Mouse (Mus musculus) embryonic stem cell, embryonic (primary cell): ENCODE measurements at regions not wholly inside any gene's neighbourhood (a gene's known extent, or its start where the extent isn't known, plus 50 kb on each side); places are given as distances from the start of the nearest gene placed in this dataset.

Source experiments
- CTCF ChIA-PET, 4 experiments: fragments of 300-600 bp in 2 of 4; fragments of 350-600 bp in 2 of 4; sonication (Branson Sonifier 250); formaldehyde crosslinking; loops; one replicate each; lab custom pipeline; 2022; ENCODE audit warnings: inconsistent platforms in 2 of 4; lab: Charles Lee
- POLR2A ChIA-PET, 4 experiments: fragments of 300-600 bp in 2 of 4; fragments of 350-600 bp in 2 of 4; sonication (Branson Sonifier 250); formaldehyde crosslinking; loops; one replicate each; lab custom pipeline; 2022; ENCODE audit warnings: antibody characterized with exemption in 4 of 4, inconsistent platforms in 1 of 4; lab: Charles Lee

DNA sequence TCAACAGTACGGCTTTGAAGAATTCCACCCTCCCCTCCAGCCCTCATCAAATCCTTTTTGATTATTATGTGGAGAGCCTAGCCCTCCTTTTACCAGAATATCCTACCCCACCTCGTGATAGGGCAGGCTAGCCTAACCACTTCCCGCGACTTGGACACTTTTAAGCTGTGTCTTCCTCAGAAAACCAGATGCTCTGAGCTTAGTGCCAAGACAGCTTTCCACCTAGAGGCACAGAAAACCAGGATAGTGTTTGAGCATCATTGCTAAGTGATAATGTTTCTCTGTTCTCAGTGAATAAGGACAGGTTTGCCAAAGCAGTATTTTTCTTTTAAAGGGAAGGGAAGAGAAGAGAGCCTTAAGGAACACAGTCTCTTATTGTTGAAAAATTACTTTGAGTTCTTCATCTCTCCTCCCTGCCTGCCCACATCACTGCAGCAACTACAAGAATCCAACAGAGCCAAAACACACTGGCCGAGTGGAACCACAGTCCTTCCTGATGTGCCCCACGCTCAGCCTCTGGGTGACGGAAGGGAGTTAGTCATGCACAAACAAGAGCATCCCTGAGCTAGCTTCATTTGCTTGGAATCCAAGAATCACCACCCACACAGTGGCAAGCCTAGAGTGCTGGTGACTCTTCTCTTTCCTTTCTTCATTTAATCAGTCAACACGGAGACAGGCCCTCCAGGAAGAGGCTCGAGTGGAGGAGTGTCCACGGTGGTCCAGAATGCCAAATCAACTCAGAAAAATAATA lies 144.4 kb upstream of the Ank start:
- POLR2A ChIA-PET, result interaction anchor here in 1 of 4 experiments (1.5 kb wide), 1 partner anchor 18 kb away, joined by 7 read pairs; no protein-coding TSS in a partner anchor
- CTCF ChIA-PET, result interaction anchor here in 2 of 4 experiments (0.7 kb wide), 2 partner anchors 22 to 291 kb away, joined by 3 to 6 read pairs; no protein-coding TSS in a partner anchor

DNA sequence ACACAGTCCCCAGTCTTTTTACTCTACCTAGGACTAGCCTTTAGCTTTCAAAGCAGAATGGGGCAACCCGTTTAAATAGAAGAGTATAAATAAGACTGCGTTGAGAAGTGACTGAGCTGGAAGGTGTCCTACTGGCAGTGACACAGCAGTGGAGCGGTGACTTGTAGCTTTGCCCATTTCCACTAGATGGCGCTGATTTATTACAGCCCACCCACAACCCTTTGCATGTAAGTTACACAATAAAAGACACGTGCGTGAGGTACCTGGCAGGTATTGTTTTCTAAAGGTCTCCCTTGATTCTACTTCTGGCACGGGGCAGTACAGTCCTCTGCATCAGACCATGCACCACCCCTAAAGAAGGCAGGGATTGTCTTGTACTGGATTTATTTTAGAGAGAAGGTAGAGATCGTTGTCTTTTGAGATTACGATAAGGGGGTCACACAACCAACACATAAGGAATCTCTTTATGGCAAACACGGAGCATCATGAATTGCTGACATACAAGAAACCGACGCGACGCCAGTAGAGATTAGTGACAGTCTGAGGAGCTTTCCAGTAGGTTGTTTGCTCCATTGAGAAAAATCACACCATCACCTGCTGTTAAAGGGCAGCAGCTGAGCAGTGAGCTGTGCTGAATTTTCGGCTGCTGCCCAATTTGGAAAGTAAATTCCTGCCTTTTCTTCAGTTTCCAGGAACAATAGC lies 140.5 kb upstream of the Ank start:
- ChIA-PET POLR2A (interaction anchor here in 3 of 4 experiments (0.7 to 1.7 kb wide), 5 partner anchors 22 to 299 kb away, joined by 3 to 6 read pairs (median 3); no protein-coding TSS in a partner anchor), CTCF (interaction anchor here (0.5 to 2.7 kb wide), 46 partner anchors 8 to 1722 kb away, joined by 3 to 14 read pairs (median 4); partner anchors contain the start of gene Ank (in 1 of the 4))

DNA sequence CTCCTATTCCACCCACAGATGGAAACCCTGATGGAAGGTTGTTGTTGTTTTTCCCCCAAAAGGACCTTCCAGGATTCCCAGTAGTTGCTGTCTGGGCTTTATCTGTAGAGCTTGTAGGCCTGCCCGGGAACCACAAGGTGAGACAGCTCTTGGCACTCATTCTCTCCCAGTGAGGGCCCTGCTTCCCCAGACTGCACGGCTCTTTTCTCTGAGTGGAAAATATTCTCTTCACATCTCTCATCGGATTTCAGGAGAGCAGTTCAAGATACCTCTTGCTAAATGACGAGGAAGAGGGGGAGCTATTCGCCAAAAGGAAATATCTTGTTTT lies 140.0 kb upstream of the Ank start:
- ChIA-PET CTCF (interaction anchor here (0.7 to 2.7 kb wide), 22 partner anchors 10 to 579 kb away, joined by 3 to 14 read pairs (median 4); partner anchors contain the start of gene Ank (in 1 of the 4)), POLR2A (interaction anchor here in 2 of 4 experiments (0.8 to 1.7 kb wide), 3 partner anchors 22 to 257 kb away, joined by 3 to 6 read pairs (median 3); no protein-coding TSS in a partner anchor)

DNA sequence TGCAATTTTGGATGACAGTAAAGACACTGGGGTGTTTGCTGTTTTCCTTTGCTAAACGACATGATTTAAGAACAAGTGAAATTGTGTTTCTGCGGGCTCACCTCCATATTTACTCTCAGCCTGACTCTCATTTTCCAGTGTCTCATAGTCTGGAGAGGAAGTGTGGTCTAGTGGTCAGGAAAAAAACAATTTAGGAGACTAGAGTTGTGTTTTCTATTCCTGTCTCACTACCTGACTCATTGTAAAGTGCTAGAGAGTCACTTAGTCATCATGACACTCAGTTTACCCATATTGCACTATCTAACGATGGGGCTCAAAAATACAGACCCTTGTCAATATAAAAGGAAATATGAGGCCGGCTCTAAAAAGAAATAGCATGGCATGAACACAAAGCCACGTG lies 138.7 kb upstream of the Ank start:
- ChIA-PET CTCF (no interaction called here), POLR2A (no interaction called here)

DNA sequence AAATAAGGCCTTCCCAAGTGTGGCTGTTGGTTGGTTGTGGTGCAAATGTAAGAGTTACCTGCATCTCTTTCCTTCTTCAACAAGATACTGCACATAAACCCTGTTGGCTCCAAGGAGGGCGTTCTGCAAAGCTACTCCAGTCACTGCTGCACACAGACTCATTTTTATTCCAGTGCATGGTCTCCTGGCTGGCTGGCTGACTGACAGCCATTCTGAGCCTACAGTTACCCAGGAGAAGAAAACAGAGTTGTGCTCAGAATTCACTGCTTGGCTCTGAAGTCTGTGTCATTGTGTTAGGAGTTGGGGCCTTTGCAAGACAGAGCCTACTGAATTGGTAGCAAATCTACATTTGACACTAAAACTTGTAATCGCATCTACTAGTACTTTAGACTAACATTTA lies 138.0 kb upstream of the Ank start:
- CTCF ChIA-PET, result no interaction called here

DNA sequence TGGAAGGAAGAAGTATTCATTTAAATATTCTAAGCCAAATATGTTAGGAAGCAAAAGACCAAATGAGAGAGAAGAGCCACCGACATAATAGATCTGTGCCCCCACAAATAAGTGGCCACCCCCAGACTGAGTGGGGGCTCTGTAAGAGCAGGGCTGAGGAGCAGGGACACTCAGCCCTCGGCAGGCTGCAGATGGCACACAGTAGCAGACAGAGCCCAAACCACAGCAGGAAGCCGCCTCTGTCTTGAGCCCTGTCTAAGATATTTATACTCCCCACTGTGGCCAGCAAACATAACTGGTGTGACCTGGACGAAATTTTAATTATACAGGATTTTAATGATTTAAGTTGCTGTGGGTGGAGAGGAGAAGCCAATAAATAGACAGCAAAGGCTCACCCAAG lies 126.4 kb upstream of the Ank start:
- CTCF ChIA-PET, result interaction anchor here in 1 of 4 experiments (1.2 kb wide), 1 partner anchor 14 kb away, joined by 5 read pairs; no protein-coding TSS in a partner anchor
- POLR2A ChIA-PET, result no interaction called here

More for the DNA sequence above, 138.0 kb upstream of the Ank start:
- POLR2A ChIA-PET, result no interaction called here

DNA sequence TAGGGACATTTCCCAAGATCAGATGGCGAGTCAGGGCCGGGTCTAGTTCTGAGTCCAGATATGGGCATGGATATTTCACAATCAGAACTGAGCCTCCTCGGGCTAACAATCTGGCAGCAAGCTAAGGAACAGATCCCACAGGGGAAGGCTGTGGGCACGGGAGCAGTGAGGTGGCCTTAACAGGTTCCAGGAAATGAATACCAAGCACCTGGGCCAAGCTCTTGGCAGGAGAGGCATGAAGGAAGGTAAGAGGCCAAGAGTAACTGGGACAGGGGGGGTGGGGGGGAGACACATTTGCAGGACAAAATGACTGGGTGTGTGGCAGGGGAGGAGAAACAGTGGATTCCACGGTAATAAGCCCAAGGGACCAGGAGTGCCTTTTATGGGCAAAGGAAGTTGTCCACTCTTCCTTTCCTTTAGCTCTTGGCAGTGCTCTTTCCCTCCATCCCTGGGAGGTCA lies 124.9 kb upstream of the Ank start:
- ChIA-PET CTCF (interaction anchor here in 1 of 4 experiments (1.2 kb wide), 1 partner anchor 16 kb away, joined by 5 read pairs; no protein-coding TSS in a partner anchor), POLR2A (interaction anchor here in 1 of 4 experiments (0.5 kb wide), 1 partner anchor 280 kb away, joined by 3 read pairs; no protein-coding TSS in a partner anchor)

DNA sequence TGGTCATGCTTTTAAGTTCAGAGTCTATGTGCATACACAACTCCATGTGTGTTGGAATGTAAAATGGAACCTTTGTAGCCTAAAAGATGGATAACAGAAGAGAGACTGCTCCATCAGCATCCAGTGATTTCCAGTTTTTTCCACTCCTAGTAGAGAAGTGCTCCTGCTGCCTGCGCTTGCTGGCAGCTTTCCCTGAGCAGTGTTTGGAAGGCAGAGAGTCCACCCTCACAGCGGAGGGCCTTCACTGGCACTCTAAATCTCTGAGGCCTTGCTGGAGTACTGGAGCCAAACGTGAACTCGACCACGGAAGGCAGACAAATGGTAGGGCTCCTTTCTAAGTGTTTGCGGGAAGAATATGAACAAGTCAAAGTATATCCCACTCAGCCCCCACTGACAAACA lies 108.0 kb upstream of the Ank start:
- CTCF ChIA-PET, result no interaction called here
- POLR2A ChIA-PET, result interaction anchor here in 1 of 4 experiments (1.0 kb wide), 1 partner anchor 16 kb away, joined by 3 read pairs; no protein-coding TSS in a partner anchor

DNA sequence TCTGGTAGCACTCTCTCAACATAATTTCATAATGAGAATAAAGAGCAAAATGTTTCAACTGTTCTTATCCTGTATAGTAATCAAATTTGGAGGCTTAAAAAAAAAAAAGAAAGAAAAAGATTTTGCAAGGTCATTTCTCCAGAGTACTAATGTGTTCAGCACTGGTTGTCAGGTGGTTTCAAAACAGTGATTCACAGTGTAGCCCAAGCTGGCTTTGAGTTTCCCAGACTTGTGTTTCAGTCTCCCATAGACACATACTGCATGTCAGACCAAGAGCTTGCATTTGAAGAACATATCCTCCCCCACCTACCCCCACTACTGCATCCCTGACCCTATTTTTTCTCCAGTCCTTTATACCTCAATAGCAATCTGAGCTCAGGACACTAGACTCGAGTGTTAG lies 107.2 kb upstream of the Ank start:
- POLR2A ChIA-PET, result interaction anchor here in 1 of 4 experiments (0.6 to 1.1 kb wide), 3 partner anchors 15 to 212 kb away, joined by 3 read pairs; no protein-coding TSS in a partner anchor

DNA sequence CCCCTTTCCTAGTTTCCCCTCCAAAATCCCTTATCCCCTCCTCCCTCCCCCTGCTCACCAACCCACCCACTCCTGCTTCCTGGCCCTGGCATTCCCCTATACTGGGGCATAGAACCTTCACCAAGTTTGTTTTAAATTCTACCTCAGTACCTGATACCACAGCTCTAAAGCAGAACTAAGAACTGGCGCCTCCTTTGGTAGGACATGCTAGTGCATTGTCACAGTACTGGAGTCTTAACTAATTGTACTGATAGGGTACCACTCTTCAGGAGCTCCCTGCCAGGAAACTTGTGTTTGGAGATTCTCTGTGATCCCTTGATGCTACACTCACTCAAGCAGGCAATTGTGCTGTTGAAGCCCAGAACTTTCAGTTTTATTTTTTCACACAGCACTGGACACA lies 92.0 kb upstream of the Ank start:
- ChIA-PET CTCF (no interaction called here), POLR2A (interaction anchor here in 1 of 4 experiments (0.5 kb wide), 1 partner anchor 16 kb away, joined by 3 read pairs; no protein-coding TSS in a partner anchor)

More for the DNA sequence above, 107.2 kb upstream of the Ank start:
- CTCF ChIA-PET, result no interaction called here

DNA sequence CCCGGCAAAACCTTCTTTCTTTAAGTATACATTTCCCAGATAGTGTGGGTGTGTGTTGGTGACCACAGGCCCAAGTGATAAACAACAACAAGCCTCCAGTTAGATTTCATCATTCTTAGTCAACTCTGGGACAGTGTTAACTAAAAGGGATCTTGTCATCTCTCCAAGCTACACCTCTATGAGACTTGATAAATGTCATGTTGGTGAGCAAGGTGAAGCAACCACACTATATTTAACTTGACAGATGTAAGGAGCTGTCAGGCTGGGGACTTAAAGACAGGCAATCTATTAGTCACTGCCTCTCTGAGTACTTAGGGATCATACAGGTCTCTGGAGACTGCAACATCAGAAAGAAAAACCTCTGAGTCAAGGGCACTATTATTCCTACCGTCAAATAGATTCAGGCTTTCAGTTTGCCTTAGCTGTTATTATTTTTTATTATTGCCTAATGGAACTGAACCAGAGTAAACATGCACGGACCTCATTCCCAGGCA lies 87.8 kb upstream of the Ank start:
- CTCF ChIA-PET, result no interaction called here
- POLR2A ChIA-PET, result no interaction called here

DNA sequence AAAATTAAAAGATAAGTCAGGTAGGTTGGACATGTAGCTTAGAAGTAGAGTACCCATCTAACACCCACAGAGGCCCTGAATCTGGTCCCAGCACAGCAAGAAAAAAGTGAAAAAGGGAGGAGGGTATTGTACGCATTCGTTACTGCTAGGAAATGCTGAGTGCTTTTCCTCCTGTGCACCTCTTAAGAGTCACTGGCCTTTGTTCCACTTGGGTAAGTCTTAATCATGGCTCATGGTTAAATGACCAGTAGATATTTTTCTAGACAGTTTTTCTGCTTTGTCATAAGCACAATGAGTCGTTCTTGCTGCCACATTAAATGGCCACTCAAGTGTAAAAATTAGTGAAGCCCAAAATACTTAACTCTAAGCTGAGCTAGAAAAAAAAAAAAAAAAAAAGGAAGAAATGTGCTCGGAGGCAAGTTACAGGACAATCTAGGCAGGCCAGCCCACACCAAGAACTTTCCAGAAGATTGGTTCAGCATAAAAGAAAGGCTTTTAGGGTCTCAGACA lies 86.0 kb upstream of the Ank start:
- ChIA-PET CTCF (interaction anchor here in 1 of 4 experiments (0.6 kb wide), 1 partner anchor 13 kb away, joined by 3 read pairs; no protein-coding TSS in a partner anchor), POLR2A (interaction anchor here in 1 of 4 experiments (0.6 to 0.8 kb wide), 2 partner anchors 90 to 428 kb away, joined by 4 read pairs; no protein-coding TSS in a partner anchor)

DNA sequence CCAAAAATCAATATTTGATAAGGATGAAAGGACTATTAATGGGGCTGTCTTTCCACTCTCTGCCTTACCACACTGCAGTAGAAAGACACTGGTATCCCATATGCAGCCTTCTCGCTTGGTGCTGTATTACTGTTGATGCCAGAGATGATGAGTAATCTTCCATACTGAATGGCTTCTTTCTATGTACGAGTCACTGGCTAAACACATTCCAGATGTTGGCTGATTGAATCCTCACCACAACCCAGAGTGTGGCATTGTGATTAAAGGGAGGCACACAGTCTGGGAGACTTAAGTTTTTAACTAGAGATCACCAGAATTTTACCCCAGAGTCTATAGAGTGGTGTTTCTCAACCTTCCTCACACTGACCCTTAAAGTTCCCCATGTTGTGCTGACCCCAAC lies 84.9 kb upstream of the Ank start:
- POLR2A ChIA-PET, result interaction anchor here in 1 of 4 experiments (0.8 kb wide), 1 partner anchor 427 kb away, joined by 4 read pairs; no protein-coding TSS in a partner anchor
- CTCF ChIA-PET, result no interaction called here

DNA sequence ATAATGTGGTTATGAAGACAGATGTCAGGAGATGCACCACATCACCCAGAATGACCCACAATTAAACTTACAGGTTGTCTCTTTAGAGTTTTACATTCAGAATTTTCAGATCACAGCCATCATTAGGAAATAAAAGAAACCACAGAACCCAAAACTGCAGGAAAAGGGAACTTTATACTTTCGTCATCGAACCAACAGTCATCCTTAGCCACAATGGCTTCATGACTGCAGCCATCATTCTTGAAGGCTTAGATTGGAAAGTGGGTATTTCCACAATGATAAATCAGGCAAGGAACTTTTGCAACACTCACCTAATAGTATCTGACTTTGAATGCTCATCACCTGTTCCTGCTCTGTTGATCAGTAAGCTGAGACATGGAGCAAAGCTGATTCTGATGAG lies 75.9 kb upstream of the Ank start:
- POLR2A ChIA-PET, result no interaction called here
- CTCF ChIA-PET, result interaction anchor here in 1 of 4 experiments (0.6 kb wide), 1 partner anchor 42 kb away, joined by 3 read pairs; no protein-coding TSS in a partner anchor

DNA sequence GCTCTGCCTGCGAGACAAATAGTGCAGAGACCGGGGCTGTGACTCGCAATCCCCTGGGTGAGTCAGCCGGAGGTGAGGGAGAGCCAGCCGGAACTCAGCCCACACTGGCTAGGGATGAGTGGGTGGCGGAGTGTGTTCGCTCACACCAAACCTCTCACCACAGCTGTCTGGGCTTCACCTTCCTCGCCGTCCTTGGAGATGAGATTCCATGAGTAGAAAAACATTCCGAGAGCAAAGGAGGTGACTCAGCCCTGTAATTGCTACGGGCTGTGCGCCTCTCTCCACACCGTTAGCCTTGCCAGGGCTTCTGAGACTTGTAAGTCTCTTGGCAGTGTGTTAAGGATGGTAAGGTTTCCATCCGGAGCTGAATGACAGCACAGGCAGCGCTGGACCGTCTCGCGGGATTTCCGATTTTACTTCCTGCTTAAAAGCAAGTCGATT lies 60.7 kb upstream of the Ank start:
- POLR2A ChIA-PET, result interaction anchor here in 1 of 4 experiments (0.9 to 1.1 kb wide), 2 partner anchors 11 to 96 kb away, joined by 3 read pairs; no protein-coding TSS in a partner anchor
- CTCF ChIA-PET, result no interaction called here

DNA sequence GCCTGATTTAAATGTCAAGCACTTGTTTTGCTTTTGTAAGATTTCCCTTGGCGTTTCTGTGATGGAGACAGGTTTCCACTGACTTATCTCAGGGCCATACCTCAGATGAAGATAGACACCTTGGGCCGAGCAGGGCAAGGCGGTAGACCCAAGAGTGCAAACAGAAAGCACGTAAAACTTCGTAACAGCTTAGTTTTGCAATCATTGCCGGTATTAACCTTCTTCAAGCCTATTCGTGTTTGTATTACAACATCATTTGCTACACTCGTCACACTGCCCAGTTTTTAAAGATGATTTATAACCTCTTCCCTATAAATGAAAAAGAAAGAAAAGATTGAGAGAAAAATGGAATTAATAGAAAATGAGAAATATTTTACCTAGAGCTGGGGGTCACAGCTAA lies 56.6 kb upstream of the Ank start:
- POLR2A ChIA-PET, result no interaction called here

DNA sequence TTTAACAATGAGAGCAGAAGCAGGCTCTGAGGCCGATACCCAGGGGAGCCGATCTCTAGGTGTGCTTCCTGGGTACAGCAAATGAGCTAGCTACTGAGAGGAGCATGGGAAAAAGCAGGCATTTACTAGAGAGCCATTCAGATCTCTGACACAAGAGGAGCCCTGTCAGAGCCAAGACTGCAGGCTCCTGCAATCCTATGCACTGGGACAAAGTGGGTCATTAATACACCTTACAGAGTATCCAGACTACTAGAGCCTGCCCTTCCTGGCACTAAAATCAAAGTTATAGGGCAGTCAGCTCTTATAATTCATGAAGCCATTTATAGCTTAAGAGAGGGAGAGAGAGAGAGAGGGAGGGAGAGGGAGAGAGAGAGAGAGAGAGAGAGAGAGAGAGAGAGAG lies 54.2 kb upstream of the Ank start:
- ChIA-PET CTCF (no interaction called here), POLR2A (no interaction called here)

More for the DNA sequence above, 56.6 kb upstream of the Ank start:
- CTCF ChIA-PET, result no interaction called here

DNA sequence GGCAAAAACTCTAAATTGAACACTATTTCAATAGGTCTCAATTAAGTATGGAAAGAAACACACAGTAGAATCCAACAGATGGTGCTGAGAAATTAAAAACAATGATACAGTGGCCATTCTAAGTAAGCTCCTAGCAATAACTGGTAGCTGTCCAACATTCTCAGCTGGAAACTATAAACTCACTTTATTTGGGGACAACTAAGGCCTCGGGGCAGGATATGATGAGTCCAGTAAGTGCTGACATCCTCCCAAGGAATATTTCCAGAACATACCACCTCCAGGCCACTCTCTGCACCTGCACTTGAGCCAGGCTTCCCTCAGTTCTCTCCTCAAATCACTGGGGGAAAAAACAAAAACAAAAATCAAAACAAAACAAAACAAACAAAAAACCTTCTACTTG lies 53.7 kb upstream of the Ank start:
- ChIA-PET POLR2A (no interaction called here), CTCF (no interaction called here)

DNA sequence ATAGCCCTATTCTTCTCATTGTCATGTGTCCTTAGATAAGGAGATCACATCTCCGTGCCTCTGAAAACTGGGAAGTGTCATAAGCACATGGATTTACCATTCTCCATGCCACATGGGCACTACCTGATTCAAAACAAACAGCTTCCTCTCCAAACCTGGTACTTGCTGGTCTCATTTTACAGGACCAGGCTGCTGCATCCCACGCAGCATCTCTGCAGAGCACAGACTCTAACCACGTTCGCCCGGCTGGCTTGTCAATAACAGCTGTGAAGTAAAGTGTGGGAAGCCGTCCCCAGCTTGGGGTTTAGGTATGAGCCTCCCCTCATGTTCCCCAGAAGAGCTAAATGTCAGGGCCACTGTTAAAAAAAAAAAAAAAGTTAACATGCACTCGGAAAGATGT lies 53.0 kb upstream of the Ank start:
- ChIA-PET POLR2A (no interaction called here), CTCF (no interaction called here)
